Mouse (Mus musculus): ENCODE data around the gene Nrp2.
A peak's percentile ranks its signal among the peaks of the same experiment; 100 is the strongest.

Nrp2 gene

GRCm38 (mm10) chr1:62703158-62704116, at the start of gene Nrp2:
Gene Nrp2 (plus strand): TSS chr1:62703285.
- DNase-seq (ENCODE audit: low read depth) = peak; percentile 8

- DNase-seq (ENCODE audit: low read depth) = no peak
These were observed 48.6 kb upstream of the Nrp2 start for GRCm38 (mm10) chr1:62654436-62654835.

GRCm38 (mm10) chr1:62664960-62665645, 38.0 kb upstream of the Nrp2 start:
- no peak for DNase-seq (ENCODE audit: low read depth)

DNA sequence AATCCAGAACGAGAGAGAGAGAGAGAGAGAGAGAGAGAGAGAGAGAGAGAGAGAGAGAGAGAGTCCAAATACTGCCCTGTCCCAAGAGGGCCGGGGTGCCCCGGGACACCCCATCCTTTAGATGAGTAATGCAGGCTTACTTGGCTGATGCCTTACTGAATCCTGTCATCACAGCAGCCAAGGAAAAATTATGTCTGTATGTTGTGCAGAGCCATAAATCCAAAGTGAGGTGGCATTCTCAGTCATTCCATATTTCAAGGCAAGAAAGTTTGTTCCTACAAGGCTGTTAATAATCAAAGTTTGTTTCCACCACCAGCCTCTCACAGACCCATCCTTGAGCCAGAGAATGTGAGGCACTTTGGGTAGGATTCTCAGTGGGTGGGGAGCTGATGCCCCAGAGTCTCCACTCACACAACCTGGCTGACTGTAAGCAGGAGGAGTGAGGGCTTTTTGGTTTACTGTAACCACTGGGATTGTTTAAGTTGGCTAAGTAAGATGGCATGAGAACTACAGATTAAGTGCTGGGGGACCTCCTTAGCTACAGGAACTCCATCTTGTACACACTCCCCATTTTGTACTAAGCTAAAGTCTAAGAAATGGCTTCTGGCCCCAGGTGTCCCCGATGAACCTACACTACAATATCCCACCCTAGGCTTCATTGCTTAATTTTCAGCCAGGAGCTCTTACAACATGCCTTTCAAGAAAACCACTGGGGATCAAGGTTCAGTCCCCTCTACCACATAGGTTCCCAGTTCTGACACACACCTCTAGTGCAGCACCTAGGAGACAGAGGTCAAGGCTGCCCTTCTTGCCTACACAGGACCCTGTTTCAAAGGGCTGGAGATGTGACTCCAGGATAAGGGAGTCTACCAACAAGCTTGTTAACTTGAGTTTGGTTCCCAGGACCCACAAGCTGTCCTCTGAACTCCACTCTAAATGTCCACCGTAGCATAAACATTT, 37.0 kb upstream of the Nrp2 start:
- no peak for DNase-seq (ENCODE audit: low read depth)

GRCm38 (mm10) chr1:62666780-62667179, 36.3 kb upstream of the Nrp2 start:
- no peak for DNase-seq (ENCODE audit: low read depth)

- no peak for DNase-seq (ENCODE audit: low read depth)
These were observed 24.3 kb upstream of the Nrp2 start for GRCm38 (mm10) chr1:62678611-62679344.

DNA sequence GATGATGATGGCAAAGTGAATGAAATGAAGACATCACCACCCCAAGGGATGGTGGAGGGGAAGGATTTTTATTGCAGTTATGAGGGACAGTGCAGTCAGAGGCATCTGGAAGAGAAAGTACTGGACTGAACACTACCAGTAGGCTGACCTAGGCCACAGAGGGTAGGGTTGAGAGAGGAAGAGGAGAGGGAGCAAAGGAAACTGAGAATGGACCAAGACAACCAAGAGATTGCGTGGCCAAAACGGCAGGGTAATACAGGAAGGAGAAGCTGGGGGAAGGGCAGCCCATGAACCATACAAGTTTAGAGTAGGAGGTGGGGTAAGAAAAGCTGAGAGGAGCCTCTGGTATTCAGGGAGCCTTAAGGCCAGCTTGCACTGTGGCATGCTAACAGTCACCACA, 23.6 kb upstream of the Nrp2 start:
- no peak for DNase-seq (ENCODE audit: low read depth)

GRCm38 (mm10) chr1:62682456-62683385, 20.4 kb upstream of the Nrp2 start:
- no peak for DNase-seq (ENCODE audit: low read depth)

GRCm38 (mm10) chr1:62683498-62683897, 19.6 kb upstream of the Nrp2 start:
- no peak for DNase-seq (ENCODE audit: low read depth)

GRCm38 (mm10) chr1:62687511-62687910, 15.6 kb upstream of the Nrp2 start:
- DNase-seq (ENCODE audit: low read depth) = no peak

- no peak for DNase-seq (ENCODE audit: low read depth)
These were observed 11.9 kb upstream of the Nrp2 start for GRCm38 (mm10) chr1:62691175-62691574.

GRCm38 (mm10) chr1:62696312-62696982, 6.6 kb upstream of the Nrp2 start:
- no peak for DNase-seq (ENCODE audit: low read depth)

DNA sequence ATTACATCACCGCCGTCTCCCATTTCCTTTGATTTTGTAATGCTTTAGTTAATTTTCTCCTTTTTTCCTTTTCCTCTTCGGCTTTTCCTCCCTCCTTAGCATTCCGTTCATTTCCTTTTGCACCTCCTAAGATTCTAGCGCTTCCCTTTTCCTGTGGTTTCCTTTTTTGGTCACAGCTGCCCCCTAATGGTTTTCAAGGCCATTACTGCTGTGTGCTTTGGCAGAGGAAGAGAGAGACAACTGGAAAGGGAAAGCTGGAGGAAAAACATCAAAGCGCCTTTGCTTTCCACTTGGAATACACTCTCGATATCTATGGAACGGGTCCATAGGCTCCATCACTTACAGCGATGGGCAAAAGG, 6.1 kb upstream of the Nrp2 start:
- no peak for DNase-seq (ENCODE audit: low read depth)

DNA sequence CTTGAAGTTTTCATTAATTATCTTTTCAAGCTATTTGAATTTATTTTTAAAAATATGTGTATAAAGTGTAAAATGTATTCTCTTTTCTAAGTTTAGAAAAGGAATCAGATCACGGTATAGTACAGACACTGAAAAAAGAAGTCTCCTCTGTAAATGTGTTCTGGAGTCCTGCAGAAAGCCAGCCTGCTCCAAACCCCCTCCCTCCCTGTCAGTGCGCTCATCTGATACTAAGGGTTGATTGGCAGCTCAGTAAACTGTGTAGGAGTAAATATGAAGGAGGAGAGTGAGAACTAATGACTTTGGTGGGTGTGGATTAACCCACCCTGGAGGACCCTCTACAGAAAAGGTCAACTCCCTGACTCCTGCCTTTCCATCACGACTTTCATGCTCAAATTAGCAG, 5.7 kb upstream of the Nrp2 start:
- no peak for DNase-seq (ENCODE audit: low read depth)

DNA sequence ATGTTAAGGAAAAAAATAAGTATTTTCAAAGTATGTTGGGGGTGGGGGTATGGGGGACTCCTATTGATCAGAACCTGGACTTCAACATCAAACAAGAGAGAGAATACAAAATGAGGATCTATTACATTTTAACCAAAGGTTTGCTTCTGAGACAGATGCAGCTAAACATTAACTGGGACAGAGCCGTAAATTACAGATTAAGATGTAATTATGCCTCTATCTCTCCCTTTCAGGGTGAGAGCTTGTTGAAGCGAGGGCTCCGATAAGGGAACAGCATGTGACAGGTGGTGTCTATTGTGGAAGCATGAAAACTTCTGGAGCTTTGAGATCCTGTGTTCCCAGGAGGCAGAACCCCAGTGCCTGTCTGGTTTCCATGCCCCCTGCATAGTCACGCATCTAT, 3.3 kb upstream of the Nrp2 start:
- no peak for DNase-seq (ENCODE audit: low read depth)

- peak; percentile 19 for DNase-seq (ENCODE audit: low read depth)
These were observed 1.8 kb upstream of the Nrp2 start for GRCm38 (mm10) chr1:62701065-62701921.

DNA sequence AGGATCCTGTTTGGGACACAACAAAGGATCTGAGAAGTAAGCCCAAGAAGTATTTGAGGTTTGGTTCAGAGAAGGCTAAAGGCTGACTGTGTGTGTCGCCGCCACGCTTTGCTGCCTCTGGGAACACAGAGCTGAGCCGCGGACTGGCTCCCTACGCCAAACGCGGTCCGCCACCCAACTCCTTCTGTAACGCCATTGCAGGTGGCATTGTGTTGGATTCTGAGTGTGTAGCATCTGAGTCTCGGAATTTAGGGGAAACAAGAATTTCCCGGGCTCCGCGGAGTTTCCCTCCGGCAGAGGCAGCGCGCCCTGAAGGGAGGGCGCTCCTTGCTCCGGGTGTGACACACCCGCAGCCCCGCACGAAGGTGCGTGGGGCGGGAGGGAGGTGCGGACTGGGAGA, 342 bp upstream of the Nrp2 start:
- no peak for DNase-seq (ENCODE audit: low read depth)

DNA sequence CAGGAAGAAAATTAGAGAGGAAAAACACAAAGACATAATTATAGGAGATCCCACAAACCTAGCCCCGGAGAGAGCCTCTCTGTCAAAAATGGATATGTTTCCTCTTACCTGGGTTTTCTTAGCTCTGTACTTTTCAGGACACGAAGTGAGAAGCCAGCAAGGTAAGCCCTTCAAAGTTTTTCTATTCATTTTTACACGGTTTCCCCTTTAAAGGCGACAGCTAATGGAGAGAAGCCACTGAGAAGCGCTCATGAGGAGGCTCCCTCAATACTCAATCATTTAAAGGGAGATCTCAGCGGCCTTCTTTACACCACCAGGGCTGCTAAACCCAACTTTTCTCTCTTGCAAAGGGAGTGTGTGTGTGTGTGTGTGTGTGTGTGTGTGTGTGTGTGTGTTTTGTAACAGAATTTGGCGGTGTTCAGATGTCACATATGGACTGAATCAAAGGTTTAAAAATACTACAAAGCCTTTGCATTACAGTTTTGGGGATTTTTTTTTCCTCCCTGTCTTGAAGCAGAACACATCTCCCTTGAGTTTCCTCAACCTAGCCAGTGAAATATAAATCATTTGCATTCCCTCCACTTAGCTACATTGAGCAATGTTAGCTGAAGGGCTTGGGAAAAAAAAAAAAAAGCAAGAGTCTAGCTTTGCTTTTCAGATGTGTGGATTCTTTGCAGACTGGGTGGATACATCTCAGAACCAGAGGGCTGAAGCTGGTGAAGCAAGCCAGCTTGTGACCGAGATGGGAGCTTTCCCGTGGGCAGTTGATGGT, 1.2 kb downstream of the Nrp2 start:
- DNase-seq (ENCODE audit: low read depth) = no peak

All from c-Kit-positive CD71-positive TER-119-negative erythroid progenitor cells, embryonic 14.5 days (primary cell).